Mouse (Mus musculus) testis, adult 2 months (tissue): ENCODE measurements around the gene Snapc5. TPM values are rescaled to one million over a fixed set of nuclear protein-coding genes. Genes with fewer than 3 reads are reported as not detected.

Experiments used
- H3K27ac ChIP-seq: fragments of 200-500 bp; 2 replicates; pipeline ENCODE4 v1.5.1; 2012; ENCODE audit warnings: low read depth, low read length; ENCODE audit not compliant: control insufficient read depth, insufficient read depth
- H3K27me3 ChIP-seq: fragments of 200-500 bp; 2 replicates; pipeline ENCODE4 v1.6.1; 2012; ENCODE audit warnings: mild to moderate bottlenecking, low read length, moderate library complexity; ENCODE audit not compliant: control insufficient read depth, insufficient read depth
- H3K36me3 ChIP-seq: fragments of 200-500 bp; 2 replicates; pipeline ENCODE4 v1.6.1; 2012; ENCODE audit warnings: mild to moderate bottlenecking, low read length; ENCODE audit not compliant: control insufficient read depth, insufficient read depth
- H3K4me1 ChIP-seq: fragments of 200-500 bp; 2 replicates; pipeline ENCODE4 v1.6.1; 2012; ENCODE audit warnings: low read length; ENCODE audit not compliant: control insufficient read depth, insufficient read depth
- H3K4me3 ChIP-seq: fragments of 200-500 bp; 2 replicates; pipeline ENCODE4 v1.5.1; 2012; ENCODE audit warnings: low read depth, mild to moderate bottlenecking, low read length, moderate library complexity, mixed read lengths; ENCODE audit not compliant: control insufficient read depth
- CTCF ChIP-seq: fragments of 200-500 bp; IDR thresholded peaks from 2 replicates; pipeline ENCODE4 v1.5.1; 2012; ENCODE audit warnings: low read depth, mild to moderate bottlenecking, inconsistent platforms, low read length, moderate library complexity; ENCODE audit not compliant: control insufficient read depth, insufficient read depth, insufficient replicate concordance
- POLR2A ChIP-seq: fragments of 200-500 bp; IDR thresholded peaks from 2 replicates; pipeline ENCODE4 v1.6.1; 2012; ENCODE audit warnings: low read depth, mild to moderate bottlenecking, inconsistent platforms, low read length, moderate library complexity; ENCODE audit not compliant: control insufficient read depth
- polyA plus RNA-seq: library from polyadenylated mRNA; depleted of rRNA; stranded (reverse); fragments of >200 nt; gene quantifications from 2 replicates; pipeline ENCODE4 v1.2.3, GENCODE M21; 2012

Gene Snapc5
- polyA plus RNA-seq, 1 experiment, result 14.1 TPM

DNA sequence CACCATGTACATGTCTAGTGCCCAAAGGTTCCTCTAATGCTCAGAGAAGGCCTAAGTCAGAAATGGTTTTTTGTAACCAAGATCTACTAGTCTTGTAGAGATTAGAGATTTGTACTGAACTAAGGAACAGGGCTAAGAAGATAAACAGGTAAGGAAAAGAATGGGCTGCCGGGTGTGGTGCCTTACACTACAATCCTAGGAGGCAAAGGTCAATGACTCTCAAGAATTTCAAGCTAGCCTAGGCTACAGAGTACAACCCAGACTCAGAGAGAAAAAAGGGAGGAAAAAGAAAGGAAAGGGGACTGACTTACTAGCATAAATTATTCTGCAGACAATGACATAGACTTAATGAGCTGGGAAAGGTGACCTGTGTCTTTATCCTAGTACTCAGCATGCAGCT lies 41.5 kb downstream of the Snapc5 start:
- H3K4me3 ChIP-seq, result no peak overlapping the region
- no peaks in the 10 kb centered on the region for H3K27me3 ChIP-seq
- no peaks in the 10 kb centered on the region for H3K36me3 ChIP-seq
- no peaks in the 10 kb centered on the region for H3K4me1 ChIP-seq
- no peak overlapping the region for H3K27ac ChIP-seq
- no peak for TF ChIP-seq CTCF

DNA sequence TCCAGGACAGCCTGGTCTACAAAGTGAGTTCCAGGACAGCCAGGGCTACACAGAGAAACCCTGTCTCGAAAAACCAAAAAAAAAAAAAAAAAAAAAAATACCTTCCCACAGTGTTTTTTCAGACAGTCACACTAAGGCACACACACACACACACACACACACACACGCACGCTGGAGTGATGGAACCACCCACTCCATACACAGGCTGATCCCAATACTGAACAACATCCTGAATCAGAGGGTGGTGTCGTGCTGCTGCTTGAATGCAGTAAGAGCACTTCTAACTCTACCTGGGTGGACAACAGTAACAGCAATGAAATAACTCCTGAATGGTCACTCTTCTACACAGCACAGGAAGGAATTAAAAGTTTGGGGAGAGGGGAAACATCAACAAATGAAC lies 42.4 kb downstream of the Snapc5 start:
- Histone ChIP-seq H3K27ac (no peak overlapping the region), H3K36me3 (no peaks in the 10 kb centered on the region), H3K4me3 (no peak overlapping the region), H3K27me3 (no peaks in the 10 kb centered on the region), H3K4me1 (no peaks in the 10 kb centered on the region)
- TF ChIP-seq CTCF (no peak), POLR2A (no peak)

DNA sequence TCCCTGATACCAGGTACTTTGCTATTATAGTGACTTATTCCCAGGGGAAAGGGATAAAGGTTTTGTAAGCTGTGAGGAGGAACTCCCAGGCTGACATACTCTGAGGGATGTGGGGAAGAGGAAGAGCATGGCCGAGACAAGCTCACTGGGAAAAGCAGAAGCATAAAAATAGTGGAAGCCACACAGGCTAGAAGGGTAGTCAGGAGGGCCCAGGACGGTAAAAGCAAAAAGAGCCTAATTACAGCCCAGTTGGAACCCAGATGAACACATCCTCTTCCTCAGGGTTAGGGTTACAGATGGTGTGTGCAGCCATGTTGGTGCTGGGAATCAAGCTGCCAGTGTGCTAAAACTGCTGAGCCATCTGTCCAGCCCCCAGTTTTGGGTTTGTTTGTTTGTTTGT lies 43.0 kb downstream of the Snapc5 start:
- Histone ChIP-seq H3K4me3 (no peak overlapping the region), H3K27me3 (no peaks in the 10 kb centered on the region), H3K4me1 (no peaks in the 10 kb centered on the region), H3K36me3 (no peaks in the 10 kb centered on the region), H3K27ac (no peak overlapping the region)
- no peak for TF ChIP-seq CTCF
- no peak for TF ChIP-seq POLR2A

DNA sequence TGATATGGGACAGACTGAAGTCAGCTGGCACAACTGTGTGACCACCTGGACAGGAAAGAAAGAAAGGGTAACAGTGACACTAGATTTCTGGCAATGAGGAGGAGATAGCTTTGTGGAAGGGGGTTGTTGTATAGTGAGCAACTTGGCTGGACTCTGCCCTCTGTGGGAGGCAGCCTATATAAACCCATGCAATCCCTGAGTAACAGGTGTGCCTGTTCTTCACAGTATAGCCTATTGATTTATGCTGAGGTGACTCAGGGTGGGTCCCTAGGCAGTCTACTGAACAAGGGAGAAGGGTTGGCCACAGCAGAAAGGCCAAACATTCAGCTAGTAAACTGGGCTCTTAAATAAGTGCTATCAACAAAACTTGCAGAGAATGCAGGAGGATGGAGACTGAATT lies 46.7 kb downstream of the Snapc5 start:
- Histone ChIP-seq H3K4me1 (no peaks in the 10 kb centered on the region; the same call in 1 of the 2 replicates), H3K4me3 (no peak overlapping the region), H3K27ac (no peak overlapping the region), H3K27me3 (no peaks in the 10 kb centered on the region), H3K36me3 (no peaks in the 10 kb centered on the region)
- no peak for TF ChIP-seq POLR2A
- TF ChIP-seq CTCF, result no peak

DNA sequence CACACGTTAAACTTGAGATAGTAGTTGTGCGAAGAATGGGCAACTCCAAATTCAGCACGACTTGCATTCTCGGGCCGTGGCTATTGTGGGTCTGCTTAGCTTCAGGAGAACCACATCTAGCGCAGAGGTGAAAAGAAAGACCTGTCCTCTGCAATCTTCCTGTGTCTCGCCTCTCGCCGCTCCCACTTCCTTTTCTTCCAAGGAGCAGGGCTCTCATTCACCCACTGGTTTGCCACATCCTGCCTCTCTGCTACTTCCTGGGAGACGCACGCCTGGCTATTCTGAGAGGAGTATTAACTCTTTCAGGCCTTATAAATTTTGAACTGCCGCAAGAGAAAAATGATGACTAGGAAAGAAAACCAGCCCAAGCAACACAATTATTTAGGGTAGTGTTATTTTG lies 48.7 kb downstream of the Snapc5 start:
- no peaks in the 10 kb centered on the region; the same call in 1 of the 2 replicates for H3K4me1 ChIP-seq
- no peaks in the 10 kb centered on the region for H3K36me3 ChIP-seq
- no peaks in the 10 kb centered on the region for H3K27me3 ChIP-seq
- no peak overlapping the region for H3K27ac ChIP-seq
- no peak for TF ChIP-seq CTCF
- no peak for TF ChIP-seq POLR2A
- H3K4me3 ChIP-seq, result no peak overlapping the region

DNA sequence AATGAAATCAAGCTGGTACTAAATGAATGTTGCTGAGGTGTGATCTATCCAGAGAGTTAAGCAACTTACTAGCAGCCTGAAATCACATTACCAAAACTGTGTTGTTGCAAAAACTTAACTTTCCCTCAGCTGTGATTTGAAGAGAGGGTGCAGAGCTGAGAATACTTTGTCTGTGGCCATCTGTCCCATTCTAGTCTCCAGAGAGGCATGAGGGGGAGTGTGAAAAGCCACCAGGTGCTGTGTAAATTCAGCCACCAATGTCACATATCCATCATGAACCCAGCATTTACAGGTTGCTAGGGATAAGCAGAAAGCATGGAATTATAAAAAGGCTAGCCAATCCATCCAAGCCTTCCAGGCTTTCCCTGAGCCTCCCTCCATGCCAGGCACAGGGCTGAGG lies 49.9 kb downstream of the Snapc5 start:
- TF ChIP-seq CTCF (no peak), POLR2A (no peak)
- H3K27ac ChIP-seq, result no peak overlapping the region
- no peak overlapping the region for H3K4me3 ChIP-seq
- H3K27me3 ChIP-seq, result no peaks in the 10 kb centered on the region
- no peaks in the 10 kb centered on the region for H3K36me3 ChIP-seq
- no peaks in the 10 kb centered on the region; the same call in 1 of the 2 replicates for H3K4me1 ChIP-seq

DNA sequence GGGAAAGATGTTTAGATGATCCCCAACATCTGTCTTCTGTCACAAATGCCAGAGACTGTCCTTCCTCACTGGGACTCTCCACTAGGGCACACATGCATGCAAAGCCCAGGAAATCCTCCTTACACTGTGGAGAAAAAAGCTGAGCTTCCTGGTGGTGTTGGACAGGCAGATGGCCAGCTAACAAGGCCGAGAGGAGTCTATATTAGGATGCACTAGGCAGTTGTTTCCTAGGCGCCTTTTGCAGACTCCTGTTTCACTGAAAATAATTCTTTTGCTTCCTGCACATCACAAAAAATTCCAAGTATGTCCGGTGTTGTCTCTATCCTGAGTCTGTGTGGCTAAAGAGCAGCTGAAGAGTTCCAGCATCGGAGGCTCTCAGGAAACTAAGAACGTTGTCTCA lies 52.1 kb downstream of the Snapc5 start:
- peak overlapping the region; percentile 39 for H3K27ac ChIP-seq
- no peaks in the 10 kb centered on the region for H3K36me3 ChIP-seq
- H3K27me3 ChIP-seq, result no peaks in the 10 kb centered on the region
- no peak for TF ChIP-seq POLR2A
- TF ChIP-seq CTCF, result no peak
- no peak overlapping the region for H3K4me3 ChIP-seq
- no peaks in the 10 kb centered on the region; the same call in 1 of the 2 replicates for H3K4me1 ChIP-seq

DNA sequence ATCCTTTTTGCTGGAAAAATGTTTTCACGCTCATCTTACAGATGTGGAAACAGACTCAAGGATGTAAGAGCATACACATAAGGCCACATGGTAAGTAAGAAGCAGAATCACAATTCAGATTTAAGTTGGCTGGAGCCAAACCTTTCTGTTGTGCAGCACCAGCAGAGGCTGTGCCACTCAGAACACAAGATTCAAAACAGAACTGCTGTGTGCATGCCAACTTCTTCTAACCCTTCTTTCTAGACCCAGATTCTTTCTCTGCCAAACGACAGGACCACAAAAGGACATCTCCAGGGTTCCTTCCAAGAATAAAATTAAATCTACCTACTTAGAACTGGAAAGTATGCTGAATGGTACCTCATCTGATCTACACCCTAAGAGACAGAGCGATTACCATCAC lies 52.6 kb downstream of the Snapc5 start:
- H3K27ac ChIP-seq, result peak overlapping the region; percentile 44; the same call in 1 of the 2 replicates
- no peak overlapping the region for H3K4me3 ChIP-seq
- H3K27me3 ChIP-seq, result no peaks in the 10 kb centered on the region

More for the DNA sequence above, 52.6 kb downstream of the Snapc5 start:
- no peaks in the 10 kb centered on the region; the same call in 1 of the 2 replicates for H3K4me1 ChIP-seq
- H3K36me3 ChIP-seq, result no peaks in the 10 kb centered on the region
- TF ChIP-seq POLR2A (no peak), CTCF (no peak)
